Mouse (Mus musculus) intestine, postnatal 0 days (tissue): ENCODE measurements at regions not wholly inside any gene's neighbourhood (a gene's known extent, or its start where the extent isn't known, plus 50 kb on each side); places are given as distances from the start of the nearest gene placed in this dataset.

Experiments used
- ATAC-seq: fragments of 200-750 bp; cut with Nextera tagmentation; 2 replicates; pipeline ENCODE4 v1.8.0; 2017; ENCODE audit warnings: mild to moderate bottlenecking, moderate TSS enrichment, moderate library complexity
- H3K27ac ChIP-seq: fragments of 300-500 bp; sonication (generic); 2 replicates; pipeline ENCODE4 v1.5.1; 2014; ENCODE audit warnings: mild to moderate bottlenecking, low read depth, low read length, moderate library complexity
- H3K27me3 ChIP-seq: fragments of 300-500 bp; sonication (generic); replicated peaks from 2 replicates; pipeline ENCODE4 v1.6.1; 2014; ENCODE audit warnings: low read length, mixed read lengths; ENCODE audit not compliant: control insufficient read depth, insufficient read depth
- H3K36me3 ChIP-seq: fragments of 300-500 bp; sonication (generic); 2 replicates; pipeline ENCODE4 v1.6.1; 2014; ENCODE audit warnings: mild to moderate bottlenecking, moderate library complexity; ENCODE audit not compliant: control insufficient read depth, insufficient read depth
- H3K4me1 ChIP-seq: fragments of 300-500 bp; sonication (generic); replicated peaks from 2 replicates; pipeline ENCODE4 v1.6.1; 2014; ENCODE audit warnings: antibody characterized with exemption, low read length, mixed read lengths; ENCODE audit not compliant: control insufficient read depth, insufficient read depth
- H3K4me2 ChIP-seq: fragments of 300-500 bp; sonication (generic); replicated peaks from 2 replicates; pipeline ENCODE4 v1.6.1; 2014; ENCODE audit warnings: low read depth, mild to moderate bottlenecking, moderate library complexity
- H3K4me3 ChIP-seq: fragments of 300-500 bp; sonication (generic); 2 replicates; pipeline ENCODE4 v1.5.1; 2014; ENCODE audit warnings: low read depth, low read length
- H3K9ac ChIP-seq: fragments of 300-500 bp; sonication (generic); 2 replicates; pipeline ENCODE4 v1.6.1; 2014; ENCODE audit warnings: mild to moderate bottlenecking, low read depth, low read length
- H3K9me3 ChIP-seq: fragments of 300-500 bp; sonication (generic); 2 replicates; pipeline ENCODE4 v1.6.1; 2016; ENCODE audit warnings: mixed run types; ENCODE audit not compliant: control insufficient read depth
- CTCF ChIP-seq: sonication (generic); IDR thresholded peaks from 2 replicates; pipeline ENCODE4 v1.5.1; 2016; ENCODE audit warnings: low read depth, mild to moderate bottlenecking, control low read depth, antibody characterized with exemption, moderate library complexity
- WGBS: fragments of 180-500 bp; shearing (Covaris S2); extraction: QIAGEN DNeasy Blood & Tissue Kit; methylation state at CpG from one replicate; pipeline ENCODE4 v1.1.7; 2014; 5-methylcytosine and 5-hydroxymethylcytosine counted together

DNA sequence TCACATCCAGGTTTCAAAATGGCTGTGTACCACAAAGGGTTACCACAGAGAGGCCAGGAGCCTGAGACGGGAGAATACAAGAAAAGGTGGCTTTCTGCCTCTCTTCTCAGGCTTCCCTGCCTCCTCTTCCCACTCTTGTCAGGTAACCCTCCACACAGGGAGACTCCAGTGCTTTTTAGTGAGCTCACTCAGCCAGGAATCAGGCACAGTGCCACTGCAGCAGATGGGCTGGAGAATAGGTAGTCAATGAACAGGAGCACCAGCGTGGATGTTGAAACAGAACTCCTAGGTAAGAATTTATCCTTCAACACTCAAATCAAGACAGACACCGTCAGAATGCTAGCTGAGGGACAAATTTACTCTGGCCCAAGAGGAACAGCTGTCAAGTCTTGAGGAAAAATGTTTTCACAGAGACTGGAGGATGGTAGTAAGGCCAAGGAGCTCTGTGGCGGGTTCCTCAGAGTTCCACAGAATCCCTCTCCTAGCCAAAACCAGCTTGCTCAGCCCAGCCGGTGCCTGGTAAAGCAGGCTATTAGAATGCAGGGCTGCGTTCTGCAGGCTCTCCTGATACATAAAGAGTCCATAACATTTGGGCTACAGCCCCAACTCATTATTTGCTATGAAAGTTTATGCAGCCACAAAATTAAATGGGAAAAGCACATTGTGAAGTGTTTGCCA is 117.0 kb upstream of the Gm10306 start:
- H3K4me3 ChIP-seq: no peak overlapping the region
- no peaks in the 10 kb centered on the region for H3K9me3 ChIP-seq
- H3K4me2 ChIP-seq: no peak overlapping the region
- no peak for TF ChIP-seq CTCF
- H3K27me3 ChIP-seq: no peaks in the 10 kb centered on the region
- no peak for ATAC-seq
- H3K27ac ChIP-seq: no peak overlapping the region
- 75% methylated on average over 6 of the region's 6 CpGs for WGBS
- H3K36me3 ChIP-seq: no peaks in the 10 kb centered on the region
- no peak overlapping the region for H3K9ac ChIP-seq
- H3K4me1 ChIP-seq: no peaks in the 10 kb centered on the region

DNA sequence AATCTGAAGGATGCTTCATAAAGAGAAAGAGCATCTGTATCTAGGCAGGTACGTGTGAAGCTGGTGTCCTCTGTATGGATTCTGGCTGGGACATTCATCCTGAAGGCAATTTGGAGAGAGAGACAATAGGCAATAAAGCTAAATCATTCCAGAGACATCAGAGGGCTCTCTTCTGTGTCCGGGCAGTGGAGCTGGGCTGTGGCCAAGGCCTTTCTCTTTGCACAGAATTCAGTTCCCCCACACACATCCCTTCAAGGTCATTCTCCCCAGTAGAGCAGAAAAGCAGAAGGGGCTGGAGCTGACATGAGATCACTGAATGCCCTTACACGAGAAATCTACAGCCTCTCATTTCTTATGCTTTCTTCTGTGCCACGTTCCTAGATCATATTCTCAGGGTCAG is 109.7 kb upstream of the Gm10306 start:
- Histone ChIP-seq H3K4me1 (no peaks in the 10 kb centered on the region), H3K36me3 (no peaks in the 10 kb centered on the region), H3K4me2 (no peak overlapping the region), H3K27me3 (no peaks in the 10 kb centered on the region), H3K27ac (no peak overlapping the region), H3K4me3 (no peak overlapping the region), H3K9me3 (no peaks in the 10 kb centered on the region), H3K9ac (no peak overlapping the region)
- no peak for ATAC-seq
- TF ChIP-seq CTCF: no peak
- WGBS: 64% methylated on average over 4 of the region's 4 CpGs
